Mouse (Mus musculus) lung, embryonic 16.5 days (tissue): ENCODE results near the gene Man1c1. TPM values are rescaled to one million over a fixed set of nuclear protein-coding genes. Genes with fewer than 3 reads are reported as not detected.

Source experiments
- ATAC-seq: fragments of 200-750 bp; cut with Nextera tagmentation; 2 replicates; pipeline ENCODE4 v1.8.0; 2017; ENCODE audit warnings: low read depth, mild to moderate bottlenecking, moderate library complexity
- H3K27ac ChIP-seq: fragments of 300-500 bp; sonication (generic); 2 replicates; pipeline ENCODE4 v1.5.1; 2014; ENCODE audit warnings: mild to moderate bottlenecking, control low read depth, low read length
- H3K27me3 ChIP-seq: fragments of 300-500 bp; sonication (generic); 2 replicates; pipeline ENCODE4 v1.6.1; 2014; ENCODE audit warnings: low read depth, low read length, mixed read lengths; ENCODE audit not compliant: control insufficient read depth, insufficient read depth
- H3K36me3 ChIP-seq: fragments of 300-500 bp; sonication (generic); 2 replicates; pipeline ENCODE4 v1.6.1; 2014; ENCODE audit warnings: low read length; ENCODE audit not compliant: control insufficient read depth, insufficient read depth
- H3K4me1 ChIP-seq: fragments of 300-500 bp; sonication (generic); replicated peaks from 2 replicates; pipeline ENCODE4 v1.6.1; 2014; ENCODE audit warnings: low read length, mixed read lengths; ENCODE audit not compliant: control insufficient read depth, insufficient read depth
- H3K4me2 ChIP-seq: fragments of 300-500 bp; sonication (generic); 2 replicates; pipeline ENCODE4 v1.6.1; 2014; ENCODE audit warnings: low read depth, low read length, control low read depth
- H3K4me3 ChIP-seq: fragments of 300-500 bp; sonication (generic); 2 replicates; pipeline ENCODE4 v1.5.1; 2014; ENCODE audit warnings: mild to moderate bottlenecking, low read length, control low read depth
- H3K9ac ChIP-seq: fragments of 300-500 bp; sonication (generic); 2 replicates; pipeline ENCODE4 v1.6.1; 2014; ENCODE audit warnings: low read length, control low read depth
- H3K9me3 ChIP-seq: fragments of 300-500 bp; sonication (generic); 2 replicates; pipeline ENCODE4 v1.6.1; 2016; ENCODE audit warnings: low read length; ENCODE audit not compliant: control insufficient read depth
- WGBS: fragments of 180-500 bp; shearing (Covaris S2); extraction: QIAGEN DNeasy Blood & Tissue Kit; methylation state at CpG from one replicate; pipeline ENCODE4 v1.1.7; 2014; 5-methylcytosine and 5-hydroxymethylcytosine counted together
- polyA plus RNA-seq: library from polyadenylated mRNA; unstranded; fragments of >200 nt; fragmentation: Nextera tagmentation; extraction: Ambion mirVana; gene quantifications from 2 replicates; pipeline ENCODE4 v1.2.1, GENCODE M21; 2015

Man1c1 gene
- polyA plus RNA-seq, 1 experiment from 2014 or later, result 2.1 TPM

GRCm38 (mm10) chr4:134596816-134597692, 107.0 kb downstream of the Man1c1 start:
- 60% methylated on average over 10 of the region's 10 CpGs for WGBS
- H3K9ac ChIP-seq, result no peak overlapping the region
- no peaks in the 10 kb centered on the region for H3K27me3 ChIP-seq
- H3K9me3 ChIP-seq, result no peaks in the 10 kb centered on the region
- H3K36me3 ChIP-seq, result no peaks in the 10 kb centered on the region
- H3K4me2 ChIP-seq, result no peak overlapping the region
- no peak for ATAC-seq
- no peak overlapping the region for H3K4me3 ChIP-seq
- H3K27ac ChIP-seq, result no peak overlapping the region
- peaks cover 5% of the 10 kb centered on the region; the same call in 1 of the 2 replicates for H3K4me1 ChIP-seq

- WGBS, result 76% methylated on average over 10 of the region's 10 CpGs
- no peak for ATAC-seq
Measured at GRCm38 (mm10) chr4:134594731-134595439, 109.2 kb downstream of the Man1c1 start.

GRCm38 (mm10) chr4:134592442-134592841, 111.6 kb downstream of the Man1c1 start:
- ATAC-seq, result no peak
- H3K27ac ChIP-seq, result no peak overlapping the region

More at GRCm38 (mm10) chr4:134594731-134595439, 109.2 kb downstream of the Man1c1 start:
- H3K36me3 ChIP-seq, result no peaks in the 10 kb centered on the region
- no peak overlapping the region for H3K27ac ChIP-seq
- H3K4me3 ChIP-seq, result no peak overlapping the region
- no peak overlapping the region for H3K9ac ChIP-seq
- H3K27me3 ChIP-seq, result no peaks in the 10 kb centered on the region
- peaks cover 11% of the 10 kb centered on the region for H3K4me1 ChIP-seq
- H3K9me3 ChIP-seq, result no peaks in the 10 kb centered on the region
- no peak overlapping the region for H3K4me2 ChIP-seq

GRCm38 (mm10) chr4:134591506-134592061, 112.5 kb downstream of the Man1c1 start:
- Histone ChIP-seq H3K9me3 (no peaks in the 10 kb centered on the region), H3K4me2 (no peak overlapping the region)

More at GRCm38 (mm10) chr4:134592442-134592841, 111.6 kb downstream of the Man1c1 start:
- 68% methylated on average over 4 of the region's 4 CpGs for WGBS
- Histone ChIP-seq H3K4me3 (no peak overlapping the region), H3K9me3 (no peaks in the 10 kb centered on the region), H3K27me3 (no peaks in the 10 kb centered on the region), H3K4me2 (no peak overlapping the region), H3K9ac (no peak overlapping the region), H3K36me3 (no peaks in the 10 kb centered on the region), H3K4me1 (peaks cover 11% of the 10 kb centered on the region)

GRCm38 (mm10) chr4:134590227-134590926, 113.7 kb downstream of the Man1c1 start:
- Histone ChIP-seq H3K4me3 (no peak overlapping the region), H3K36me3 (no peaks in the 10 kb centered on the region), H3K27ac (no peak overlapping the region), H3K9me3 (no peaks in the 10 kb centered on the region), H3K4me2 (no peak overlapping the region), H3K27me3 (no peaks in the 10 kb centered on the region), H3K9ac (no peak overlapping the region), H3K4me1 (peaks cover 11% of the 10 kb centered on the region)
- WGBS, result 81% methylated on average over 10 of the region's 10 CpGs
- no peak for ATAC-seq

More at GRCm38 (mm10) chr4:134591506-134592061, 112.5 kb downstream of the Man1c1 start:
- 34% methylated on average over 11 of the region's 11 CpGs for WGBS
- Histone ChIP-seq H3K27ac (no peak overlapping the region), H3K4me3 (no peak overlapping the region), H3K27me3 (no peaks in the 10 kb centered on the region), H3K4me1 (peaks cover 11% of the 10 kb centered on the region), H3K36me3 (no peaks in the 10 kb centered on the region), H3K9ac (no peak overlapping the region)
- peak; percentile 69 for ATAC-seq

GRCm38 (mm10) chr4:134589786-134590185, 114.3 kb downstream of the Man1c1 start:
- H3K9ac ChIP-seq, result no peak overlapping the region
- no peaks in the 10 kb centered on the region for H3K9me3 ChIP-seq
- no peak for ATAC-seq
- no peaks in the 10 kb centered on the region for H3K36me3 ChIP-seq
- H3K27me3 ChIP-seq, result no peaks in the 10 kb centered on the region
- peaks cover 11% of the 10 kb centered on the region for H3K4me1 ChIP-seq
- H3K4me2 ChIP-seq, result no peak overlapping the region
- H3K27ac ChIP-seq, result no peak overlapping the region
- 80% methylated on average over 9 of the region's 9 CpGs for WGBS
- no peak overlapping the region for H3K4me3 ChIP-seq

- Histone ChIP-seq H3K9ac (no peak overlapping the region), H3K36me3 (no peaks in the 10 kb centered on the region), H3K27me3 (no peaks in the 10 kb centered on the region), H3K4me3 (no peak overlapping the region), H3K4me1 (peaks cover 11% of the 10 kb centered on the region), H3K9me3 (no peaks in the 10 kb centered on the region), H3K27ac (no peak overlapping the region), H3K4me2 (no peak overlapping the region)
- ATAC-seq, result 0 out of 2 replicates have a peak, but pooled peaks have one; percentile 10
- 44% methylated on average over 5 of the region's 5 CpGs for WGBS
Measured at GRCm38 (mm10) chr4:134588951-134589350, 115.1 kb downstream of the Man1c1 start.

- Histone ChIP-seq H3K4me2 (no peak overlapping the region), H3K27ac (no peak overlapping the region), H3K36me3 (no peaks in the 10 kb centered on the region), H3K9ac (no peak overlapping the region), H3K9me3 (no peaks in the 10 kb centered on the region), H3K27me3 (no peaks in the 10 kb centered on the region), H3K4me3 (no peak overlapping the region), H3K4me1 (peaks cover 11% of the 10 kb centered on the region)
- no peak for ATAC-seq
- 82% methylated on average over 9 of the region's 9 CpGs for WGBS
Measured at GRCm38 (mm10) chr4:134588287-134588686, 115.8 kb downstream of the Man1c1 start.
